Mouse (Mus musculus) T-helper 17 cell (primary cell): ENCODE results near the gene Mid1.
"Not testable (repeated sequence)": the region's sequence is repeated elsewhere in the genome, so short reads cannot be mapped to it uniquely, and the experiment has no call there.

ENCODE experiments used
- in situ Hi-C, 2 experiments: fragments of 300-600 bp; cut with MboI, MseI; formaldehyde crosslinking; loops; 1 replicate in 1 of 2; 2 replicates in 1 of 2; pipeline ENCODE4 v1.15.1; 2025; ENCODE audit warnings: high pct_unique_total_duplicates in 2 of 2

Mid1 gene

GRCm38 (mm10) chrX:169999226-169999883 is 314.4 kb downstream of the Mid1 start:
- in situ Hi-C loops, result not testable (repeated sequence)

- in situ Hi-C loops, result not testable (repeated sequence)
Measured at GRCm38 (mm10) chrX:169999912-170000641, 315.1 kb downstream of the Mid1 start.

DNA sequence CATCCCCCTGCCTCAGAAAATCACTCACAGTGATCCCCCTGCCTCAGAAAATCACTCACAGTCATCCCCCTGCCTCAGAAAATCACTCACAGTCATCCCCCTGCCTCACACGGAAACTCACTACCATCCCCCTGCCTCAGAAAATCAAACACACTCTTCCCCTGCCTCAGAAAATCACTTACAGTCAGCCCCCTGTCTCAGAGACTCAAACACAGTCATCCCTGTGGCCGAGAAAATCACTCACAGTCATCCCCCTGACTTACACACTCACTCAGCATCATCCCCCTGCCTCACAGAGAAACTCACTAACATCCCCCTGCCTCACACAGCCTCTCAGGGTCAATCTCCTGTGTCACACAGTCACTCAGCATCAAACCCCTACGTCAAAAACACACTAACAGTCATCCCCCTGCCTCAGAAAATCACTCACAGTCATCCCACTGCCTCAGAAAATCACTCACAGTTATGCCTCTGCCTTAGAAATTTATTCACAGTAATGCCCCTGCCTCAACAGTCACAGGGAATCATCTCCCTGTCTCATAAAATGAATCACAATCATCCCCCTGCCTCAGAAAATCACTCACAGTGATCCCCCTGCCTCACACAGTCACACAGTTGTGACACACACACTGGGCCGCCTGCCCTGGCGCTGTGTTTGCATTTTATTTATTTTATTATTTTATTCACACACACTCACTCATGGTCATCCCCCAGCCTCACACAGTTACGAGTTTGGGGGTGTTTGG is 315.8 kb downstream of the Mid1 start:
- in situ Hi-C loops, result not testable (repeated sequence)

DNA sequence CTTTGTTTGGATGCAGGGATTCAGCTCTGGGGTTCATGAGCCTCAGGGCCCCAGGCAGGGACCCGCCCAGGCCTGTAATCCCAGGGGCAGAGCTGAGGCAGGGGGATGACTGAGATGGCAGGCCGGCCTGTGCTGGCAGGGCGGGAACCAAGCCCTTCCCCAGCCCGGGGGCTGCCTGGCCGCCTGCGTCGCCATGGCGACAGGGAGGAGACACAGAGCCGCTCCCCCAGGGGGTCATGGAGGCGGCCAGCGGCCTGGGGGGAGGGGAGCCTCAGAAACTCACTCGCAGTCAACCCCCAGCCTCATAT is 316.3 kb downstream of the Mid1 start:
- in situ Hi-C loops, result not testable (repeated sequence)

GRCm38 (mm10) chrX:170002510-170003197 is 317.7 kb downstream of the Mid1 start:
- in situ Hi-C loops, result not testable (repeated sequence)

DNA sequence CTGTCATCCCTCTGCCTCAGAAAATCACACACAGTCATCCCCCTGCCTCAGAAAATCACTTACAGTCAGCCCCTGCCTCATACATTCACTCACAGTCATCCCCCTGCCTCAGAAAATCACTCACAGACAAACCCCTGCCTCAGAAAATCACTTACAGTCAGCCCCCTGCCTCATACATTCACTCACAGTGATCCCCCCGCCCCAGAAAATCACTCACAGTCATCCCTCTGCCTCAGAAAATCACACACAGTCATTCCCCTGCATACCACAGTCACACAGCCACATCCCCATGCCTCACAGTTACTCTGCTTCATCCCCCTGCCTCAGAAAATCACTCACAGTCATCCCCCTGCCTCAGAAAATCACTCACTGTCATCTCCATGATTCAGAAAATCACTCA is 318.5 kb downstream of the Mid1 start:
- in situ Hi-C loops, result not testable (repeated sequence)

DNA sequence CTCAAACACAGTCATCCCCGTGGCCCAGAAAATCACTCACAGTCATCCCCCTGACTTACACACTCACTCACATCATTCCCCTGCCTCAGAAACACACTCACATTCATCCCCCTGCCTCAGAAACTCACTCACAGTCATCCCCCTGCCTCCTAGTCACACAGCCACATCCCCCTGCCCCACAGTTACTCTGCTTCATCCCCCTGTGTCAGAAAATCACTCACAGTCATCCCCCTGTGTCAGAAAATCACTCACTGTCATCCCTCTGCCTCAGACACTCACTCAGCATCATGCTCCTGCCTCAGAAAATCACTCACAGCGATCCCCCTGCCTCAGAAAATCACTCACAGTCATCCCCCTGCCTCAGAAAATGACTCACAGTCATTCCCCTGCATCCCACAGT is 319.2 kb downstream of the Mid1 start:
- in situ Hi-C loops, result not testable (repeated sequence)

DNA sequence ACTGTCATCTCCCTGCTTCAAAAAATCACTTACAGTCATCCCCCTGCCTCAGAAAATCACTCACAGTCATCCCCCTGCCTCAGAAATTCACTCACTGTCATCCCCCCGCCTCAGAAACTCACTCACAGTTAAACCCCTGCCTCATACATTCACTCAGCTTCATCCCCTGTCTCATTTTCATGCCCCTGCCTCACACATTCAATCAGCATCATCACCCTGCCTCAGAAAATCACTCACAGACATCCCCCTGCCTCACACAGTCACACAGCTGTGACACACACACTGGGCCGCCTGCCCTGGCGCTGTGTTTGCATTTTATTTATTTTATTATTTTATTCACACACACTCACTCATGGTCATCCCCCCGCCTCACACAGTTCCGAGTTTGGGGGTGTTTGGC is 319.8 kb downstream of the Mid1 start:
- in situ Hi-C loops, result not testable (repeated sequence)

- in situ Hi-C loops, result not testable (repeated sequence)
Measured at GRCm38 (mm10) chrX:170005194-170005593, 320.2 kb downstream of the Mid1 start.

DNA sequence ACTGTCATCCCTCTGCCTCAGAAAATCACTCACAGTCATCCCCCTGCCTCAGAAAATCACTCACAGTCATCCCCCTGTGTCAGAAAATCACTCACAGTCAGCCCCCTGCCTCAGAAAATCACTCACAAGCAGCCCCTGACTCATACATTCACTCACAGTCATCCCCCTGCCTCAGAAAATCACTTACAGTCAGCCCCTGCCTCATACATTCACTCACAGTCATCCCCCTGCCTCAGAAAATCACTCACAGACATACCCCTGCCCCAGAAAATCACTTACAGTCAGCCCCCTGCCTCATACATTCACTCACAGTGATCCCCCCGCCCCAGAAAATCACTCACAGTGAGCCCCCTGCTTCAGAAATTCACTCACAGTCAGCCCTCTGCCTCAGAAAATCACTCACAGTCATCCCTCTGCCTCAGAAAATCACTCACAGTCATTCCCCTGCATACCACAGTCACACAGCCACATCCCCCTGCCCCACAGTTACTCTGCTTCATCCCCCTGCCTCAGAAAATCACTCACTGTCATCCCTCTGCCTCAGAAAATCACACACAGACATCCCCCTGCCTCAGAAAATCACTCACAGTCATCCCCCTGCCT is 320.8 kb downstream of the Mid1 start:
- in situ Hi-C loops, result not testable (repeated sequence)

- in situ Hi-C loops, result not testable (repeated sequence)
Measured at GRCm38 (mm10) chrX:170006694-170007247, 321.8 kb downstream of the Mid1 start.

DNA sequence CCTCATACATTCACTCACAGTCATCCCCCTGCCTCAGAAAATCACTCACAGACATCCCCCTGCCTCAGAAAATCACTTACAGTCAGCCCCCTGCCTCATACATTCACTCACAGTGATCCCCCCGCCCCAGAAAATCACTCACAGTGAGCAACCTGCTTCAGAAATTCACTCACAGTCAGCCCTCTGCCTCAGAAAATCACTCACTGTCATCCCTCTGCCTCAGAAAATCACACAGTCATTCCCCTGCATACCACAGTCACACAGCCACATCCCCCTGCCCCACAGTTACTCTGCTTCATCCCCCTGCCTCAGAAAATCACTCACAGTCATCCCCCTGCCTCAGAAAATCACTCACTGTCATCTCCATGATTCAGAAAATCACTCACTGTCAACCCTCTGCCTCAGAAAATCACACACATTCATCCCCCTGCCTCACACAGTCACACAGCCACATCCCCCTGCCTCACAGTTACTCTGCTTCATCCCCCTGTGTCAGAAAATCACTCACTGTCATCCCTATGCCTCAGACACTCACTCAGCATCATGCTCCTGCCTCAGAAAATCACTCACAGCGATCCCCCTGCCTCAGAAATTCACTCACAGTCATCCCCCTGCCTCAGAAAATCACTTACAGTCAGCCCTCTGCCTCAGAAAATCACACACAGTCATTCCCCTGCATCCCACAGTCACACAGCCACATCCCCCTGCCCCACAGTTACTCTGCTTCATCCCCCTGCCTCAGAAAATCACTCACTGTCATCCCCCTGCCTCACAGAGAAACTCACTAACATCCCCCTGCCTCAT is 322.6 kb downstream of the Mid1 start:
- in situ Hi-C loops, result not testable (repeated sequence)

GRCm38 (mm10) chrX:170008179-170008467 is 323.1 kb downstream of the Mid1 start:
- in situ Hi-C loops, result not testable (repeated sequence)

GRCm38 (mm10) chrX:170008584-170008983 is 323.6 kb downstream of the Mid1 start:
- in situ Hi-C loops, result not testable (repeated sequence)

- in situ Hi-C loops, result not testable (repeated sequence)
Measured at GRCm38 (mm10) chrX:170009016-170009750, 324.2 kb downstream of the Mid1 start, which contains the start of gene Gm21887. Gene Gm21887 (plus strand): TSS chrX:170009659.

- in situ Hi-C loops, result not testable (repeated sequence)
Measured at GRCm38 (mm10) chrX:170009801-170010221, 324.8 kb downstream of the Mid1 start.

GRCm38 (mm10) chrX:170010581-170011528 is 325.9 kb downstream of the Mid1 start:
- in situ Hi-C loops, result not testable (repeated sequence)

DNA sequence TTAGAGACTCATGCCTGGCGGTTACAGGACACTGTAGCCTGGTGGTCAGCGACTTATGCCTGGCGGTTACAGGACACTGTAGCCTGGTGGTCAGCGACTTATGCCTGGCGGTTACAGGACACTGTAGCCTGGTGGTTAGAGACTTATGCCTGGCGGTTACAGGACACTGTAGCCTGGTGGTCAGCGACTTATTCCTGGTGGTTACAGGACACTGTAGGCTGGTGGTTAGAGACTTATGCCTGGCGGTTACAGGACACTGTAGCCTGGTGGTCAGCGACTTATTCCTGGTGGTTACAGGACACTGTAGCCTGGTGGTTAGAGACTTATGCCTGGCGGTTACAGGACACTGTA is 326.5 kb downstream of the Mid1 start:
- in situ Hi-C loops, result not testable (repeated sequence)

DNA sequence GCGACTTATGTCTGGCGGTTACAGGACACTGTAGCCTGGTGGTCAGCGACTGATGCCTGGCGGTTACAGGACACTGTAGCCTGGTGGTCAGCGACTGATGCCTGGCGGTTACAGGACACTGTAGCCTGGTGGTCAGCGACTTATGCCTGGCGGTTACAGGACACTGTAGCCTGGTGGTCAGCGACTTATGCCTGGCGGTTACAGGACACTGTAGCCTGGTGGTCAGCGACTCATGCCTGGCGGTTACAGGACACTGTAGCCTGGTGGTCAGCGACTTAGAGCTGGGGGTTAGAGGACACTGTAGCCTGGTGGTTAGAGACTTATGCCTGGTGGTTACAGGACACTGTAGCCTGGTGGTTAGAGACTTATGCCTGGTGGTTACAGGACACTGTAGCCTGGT is 328.4 kb downstream of the Mid1 start:
- in situ Hi-C loops, result not testable (repeated sequence)
